Mouse (Mus musculus) erythroblast, embryonic 14.5 days (primary cell): ENCODE data around the gene Dhx32. TPM values are rescaled to one million over a fixed set of nuclear protein-coding genes. Genes with fewer than 3 reads are reported as not detected.

Experiments used
- H3K27me3 ChIP-seq: 2 replicates; pipeline ENCODE4 v1.6.1; 2012; ENCODE audit warnings: inconsistent platforms; ENCODE audit not compliant: control insufficient read depth
- H3K36me3 ChIP-seq: 2 replicates; pipeline ENCODE4 v1.6.1; 2012; ENCODE audit warnings: mild to moderate bottlenecking, inconsistent platforms; ENCODE audit not compliant: control insufficient read depth
- H3K4me1 ChIP-seq: 2 replicates; pipeline ENCODE4 v1.6.1; 2012; ENCODE audit warnings: inconsistent platforms; ENCODE audit not compliant: control insufficient read depth
- H3K4me3 ChIP-seq: replicated peaks from 2 replicates; pipeline ENCODE3; 2012; ENCODE audit warnings: moderate library complexity, mild to moderate bottlenecking, inconsistent platforms
- H3K9me3 ChIP-seq: 2 replicates; pipeline ENCODE4 v1.6.1; 2012; ENCODE audit warnings: low read length, inconsistent platforms, mixed read lengths; ENCODE audit not compliant: control insufficient read depth
- GATA1 ChIP-seq: IDR thresholded peaks from 2 replicates; pipeline ENCODE4 v1.6.1; 2012; ENCODE audit warnings: low read length, inconsistent platforms, mixed read lengths
- TAL1 ChIP-seq: IDR thresholded peaks from 3 replicates; pipeline ENCODE4 v1.6.1; 2012; ENCODE audit warnings: low read length, inconsistent platforms, mixed read lengths
- polyA plus RNA-seq: library from polyadenylated mRNA; stranded (reverse); fragments of >175 nt; gene quantifications from 2 replicates; pipeline ENCODE4 v1.2.3, GENCODE M21; 2012

Gene Dhx32
- polyA plus RNA-seq, 1 experiment, result 1.1 TPM

DNA sequence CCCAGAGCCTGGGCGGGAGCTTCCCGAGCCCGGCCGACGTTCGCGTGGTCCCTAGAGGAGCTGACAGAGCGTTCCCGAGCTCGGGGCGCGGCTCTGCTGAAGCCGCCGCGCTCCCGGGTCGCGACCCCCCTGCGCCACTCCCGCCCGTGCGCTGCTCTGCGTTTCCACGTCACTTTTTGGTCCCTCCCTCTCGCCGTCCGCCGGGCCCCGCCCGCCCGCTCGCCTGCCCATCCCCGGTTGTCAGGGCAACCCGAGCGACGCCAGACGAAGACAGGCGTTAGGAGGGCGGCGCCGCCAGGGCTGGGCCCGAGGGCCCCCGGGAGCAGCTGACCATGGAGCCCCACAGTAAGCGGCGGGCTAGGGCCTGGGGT is 5.9 kb downstream of the Dhx32 start, which contains the start of gene Fank1:
TSS of gene Fank1 (plus strand) at position 236 of the 371 bp plus-strand sequence.
- peak within 1 kb of the TSS; percentile 85 for H3K4me3 ChIP-seq
- TF ChIP-seq GATA1 (no peak), TAL1 (no peak)

DNA sequence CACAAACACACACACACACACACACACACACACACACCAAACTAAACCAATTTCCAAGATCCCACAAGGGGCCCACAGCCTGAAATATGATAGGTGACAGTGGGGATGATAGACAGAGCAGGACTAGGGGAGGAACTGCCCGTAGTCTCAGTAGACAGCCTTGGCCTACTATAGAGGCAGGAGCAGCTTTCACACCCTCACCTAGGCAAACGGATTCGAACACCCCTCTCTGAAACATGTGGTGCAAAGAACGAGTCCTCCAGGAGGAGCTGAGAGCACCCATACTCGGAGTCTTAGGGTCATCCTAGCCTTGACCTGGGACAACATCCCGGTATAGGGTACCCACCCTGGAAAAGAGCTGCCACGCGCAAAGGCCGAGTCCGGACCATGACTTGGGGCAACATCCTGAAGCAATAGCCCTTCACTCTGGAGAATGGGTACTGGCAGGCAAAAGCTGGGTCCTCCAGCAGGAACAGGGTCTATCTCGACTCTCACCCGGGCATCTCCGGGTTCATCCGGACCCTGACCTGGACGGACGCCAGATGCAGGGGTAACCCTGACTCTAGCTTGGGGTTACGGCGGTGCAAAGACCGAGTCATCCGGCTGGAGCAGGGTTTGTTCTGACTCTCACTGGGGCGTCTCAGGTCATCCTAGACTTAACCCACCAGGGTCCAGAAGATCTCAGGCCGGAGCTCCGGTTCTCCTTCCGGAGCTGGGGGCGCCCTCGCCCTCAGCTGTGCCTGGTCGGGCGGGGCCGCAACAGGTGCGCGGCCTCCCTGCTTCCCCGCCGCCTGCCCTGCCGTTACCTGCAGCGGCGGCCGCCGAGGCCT is 6.5 kb downstream of the Dhx32 start:
- TF ChIP-seq TAL1, result no peak
- TF ChIP-seq GATA1, result no peak
- Histone ChIP-seq H3K4me1 (peaks cover 24% of the 10 kb centered on the region), H3K27me3 (peaks cover 2% of the 10 kb centered on the region), H3K9me3 (no peaks in the 10 kb centered on the region), H3K4me3 (peak overlapping the region; percentile 85), H3K36me3 (no peaks in the 10 kb centered on the region)

More for the DNA sequence above, 5.9 kb downstream of the Dhx32 start, which contains the start of gene Fank1:
- Histone ChIP-seq H3K27me3 (peaks cover 2% of the 10 kb centered on the region), H3K9me3 (no peaks in the 10 kb centered on the region), H3K4me1 (peaks cover 28% of the 10 kb centered on the region), H3K36me3 (no peaks in the 10 kb centered on the region)

GRCm38 (mm10) chr7:133775179-133775578 is 7.3 kb downstream of the Dhx32 start:
- peaks cover 2% of the 10 kb centered on the region for H3K27me3 ChIP-seq
- no peak overlapping the region for H3K4me3 ChIP-seq
- TF ChIP-seq GATA1 (no peak), TAL1 (no peak)
- H3K9me3 ChIP-seq, result no peaks in the 10 kb centered on the region
- H3K4me1 ChIP-seq, result peaks cover 19% of the 10 kb centered on the region
- no peaks in the 10 kb centered on the region for H3K36me3 ChIP-seq

- Histone ChIP-seq H3K9me3 (no peaks in the 10 kb centered on the region), H3K36me3 (no peaks in the 10 kb centered on the region), H3K4me1 (no peaks in the 10 kb centered on the region), H3K4me3 (no peak overlapping the region), H3K27me3 (no peaks in the 10 kb centered on the region)
- TF ChIP-seq TAL1 (no peak), GATA1 (no peak)
These were observed 14.0 kb downstream of the Dhx32 start for GRCm38 (mm10) chr7:133768517-133768916.

DNA sequence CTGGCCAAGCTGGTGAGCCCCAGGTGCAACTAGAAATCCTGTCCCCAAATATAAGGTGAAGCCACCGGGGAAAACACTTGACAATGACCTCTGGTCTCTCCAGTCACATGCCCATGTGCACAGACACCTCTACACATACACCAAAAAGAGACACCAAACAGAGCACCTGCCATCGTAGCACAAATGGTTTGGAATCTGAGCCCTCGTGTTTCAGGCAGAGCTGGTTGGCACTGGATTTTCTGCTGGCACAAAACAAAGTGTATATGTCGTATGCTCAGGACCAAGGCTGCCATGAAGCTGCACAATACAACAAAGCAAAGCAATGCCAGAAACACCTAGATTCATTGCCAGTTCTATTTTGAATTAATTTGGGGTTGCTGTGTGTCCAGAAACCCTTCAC is 14.5 kb downstream of the Dhx32 start:
- Histone ChIP-seq H3K4me3 (no peak overlapping the region), H3K9me3 (no peaks in the 10 kb centered on the region), H3K27me3 (no peaks in the 10 kb centered on the region), H3K4me1 (no peaks in the 10 kb centered on the region), H3K36me3 (no peaks in the 10 kb centered on the region)
- no peak for TF ChIP-seq GATA1
- no peak for TF ChIP-seq TAL1

DNA sequence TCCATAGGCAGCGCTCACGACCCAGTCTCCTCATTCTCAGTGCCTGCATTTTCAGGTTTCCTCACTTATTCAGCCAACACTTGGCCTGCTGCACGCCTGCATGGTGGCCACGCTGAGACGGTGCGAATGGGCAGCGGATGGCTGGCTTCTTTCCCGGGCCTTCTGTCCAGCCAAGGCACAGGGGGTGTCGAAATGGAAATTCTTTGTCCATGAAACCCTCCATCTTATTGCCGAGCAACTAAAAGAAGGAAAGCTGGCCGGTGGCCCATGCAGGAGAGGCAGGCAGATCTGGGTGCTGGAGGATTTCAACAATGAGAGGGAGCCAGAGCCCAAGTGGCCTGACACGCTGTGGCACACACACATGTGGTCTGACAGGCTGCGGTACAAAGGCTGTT is 16.7 kb downstream of the Dhx32 start:
- no peak for TF ChIP-seq TAL1
- no peak for TF ChIP-seq GATA1
- Histone ChIP-seq H3K4me3 (no peak overlapping the region), H3K36me3 (no peaks in the 10 kb centered on the region; the same call in 1 of the 2 replicates), H3K27me3 (no peaks in the 10 kb centered on the region), H3K9me3 (peaks cover 6% of the 10 kb centered on the region), H3K4me1 (peaks cover 5% of the 10 kb centered on the region)

GRCm38 (mm10) chr7:133765240-133765848 is 17.2 kb downstream of the Dhx32 start:
- Histone ChIP-seq H3K36me3 (no peaks in the 10 kb centered on the region; the same call in 1 of the 2 replicates), H3K4me3 (no peak overlapping the region), H3K4me1 (peaks cover 5% of the 10 kb centered on the region), H3K9me3 (peaks cover 6% of the 10 kb centered on the region), H3K27me3 (no peaks in the 10 kb centered on the region)
- TF ChIP-seq GATA1, result no peak
- no peak for TF ChIP-seq TAL1

GRCm38 (mm10) chr7:133764425-133764824 is 18.1 kb downstream of the Dhx32 start:
- H3K4me3 ChIP-seq, result no peak overlapping the region
- H3K9me3 ChIP-seq, result peaks cover 6% of the 10 kb centered on the region
- TF ChIP-seq GATA1 (no peak), TAL1 (no peak)
- H3K27me3 ChIP-seq, result no peaks in the 10 kb centered on the region
- H3K36me3 ChIP-seq, result peaks cover 2% of the 10 kb centered on the region
- H3K4me1 ChIP-seq, result peaks cover 5% of the 10 kb centered on the region

GRCm38 (mm10) chr7:133762696-133763095 is 19.8 kb downstream of the Dhx32 start:
- Histone ChIP-seq H3K27me3 (no peaks in the 10 kb centered on the region), H3K4me3 (no peak overlapping the region), H3K4me1 (peaks cover 5% of the 10 kb centered on the region), H3K36me3 (peaks cover 13% of the 10 kb centered on the region), H3K9me3 (peaks cover 6% of the 10 kb centered on the region)
- no peak for TF ChIP-seq GATA1
